Mouse (Mus musculus): ENCODE results near the gene Ramp2.

The Ramp2 gene

DNA sequence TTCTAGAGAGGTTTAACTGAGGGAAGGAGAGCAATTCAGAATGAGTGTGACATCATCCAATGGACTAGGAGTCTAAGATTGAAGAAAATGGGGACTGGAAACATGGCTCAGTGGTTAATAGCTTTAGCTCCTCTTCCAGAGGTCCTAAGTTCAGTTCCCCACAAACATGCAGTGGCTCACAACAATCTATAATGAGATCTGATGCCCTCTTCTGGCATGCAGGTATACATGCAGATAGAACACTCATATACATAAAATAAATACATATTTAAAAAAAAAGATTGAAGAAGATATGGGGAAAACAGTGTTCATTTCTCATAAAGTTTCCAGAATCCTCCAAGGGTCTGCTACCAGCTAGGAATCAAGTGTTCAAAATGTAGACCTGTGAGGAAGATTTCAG is 10.4 kb upstream of the Ramp2 start:
- no peak for DNase-seq (ENCODE audit: low spot score)

GRCm38 (mm10) chr11:101236782-101237181 is 9.0 kb upstream of the Ramp2 start:
- DNase-seq (ENCODE audit: low spot score) = no peak

DNA sequence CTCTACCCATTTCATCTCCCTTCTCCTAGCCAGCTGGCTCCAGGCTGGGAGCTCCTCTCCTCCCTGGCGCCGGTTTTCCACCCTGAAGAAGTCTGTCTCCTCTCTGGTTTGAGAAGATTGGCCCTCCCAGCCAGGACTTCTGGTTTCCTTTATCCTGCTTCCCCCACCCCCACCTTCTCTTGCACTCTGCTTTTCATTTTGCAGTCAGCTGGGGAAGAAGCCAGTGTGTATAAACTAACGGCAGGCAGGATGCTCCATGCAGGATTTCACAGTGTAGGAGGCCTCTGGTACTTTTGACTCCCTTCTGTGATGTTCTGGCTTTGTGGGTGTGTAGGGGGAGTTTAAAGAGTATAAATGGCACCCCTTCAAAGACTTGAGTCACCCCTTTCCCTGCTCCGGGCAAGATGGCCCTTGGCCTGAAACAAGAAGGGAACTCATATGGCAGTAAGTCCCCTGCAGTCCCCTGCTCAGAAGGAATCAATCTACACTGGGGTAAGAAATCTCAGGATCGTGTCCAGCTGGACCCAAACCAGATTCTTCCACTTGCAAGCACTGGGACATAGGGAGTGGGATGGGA is 7.7 kb upstream of the Ramp2 start:
- no peak for DNase-seq (ENCODE audit: low spot score)

GRCm38 (mm10) chr11:101245071-101245470 is 757 bp upstream of the Ramp2 start:
- DNase-seq (ENCODE audit: low spot score) = no peak

- no peak for DNase-seq (ENCODE audit: low spot score)
These were observed 829 bp downstream of the Ramp2 start for GRCm38 (mm10) chr11:101246702-101247012.

DNA sequence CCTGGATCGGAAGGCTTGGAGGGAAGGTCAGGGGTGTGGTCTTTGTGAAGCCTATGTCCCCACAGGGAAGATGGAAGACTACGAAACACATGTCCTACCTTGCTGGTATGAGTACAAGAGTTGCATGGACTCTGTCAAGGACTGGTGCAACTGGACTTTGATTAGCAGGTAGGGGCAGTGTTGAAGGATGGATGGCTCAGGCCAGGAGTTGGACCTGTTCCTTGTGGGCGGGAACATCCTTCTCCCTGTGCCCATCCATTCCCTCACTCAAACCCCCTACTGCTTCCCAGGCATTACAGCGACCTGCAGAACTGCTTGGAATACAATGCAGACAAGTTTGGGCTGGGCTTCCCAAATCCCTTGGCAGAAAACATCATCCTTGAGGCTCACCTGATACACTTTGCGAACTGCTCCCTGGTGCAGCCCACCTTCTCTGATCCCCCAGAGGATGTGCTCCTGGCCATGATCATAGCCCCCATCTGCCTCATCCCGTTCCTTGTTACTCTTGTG is 1.7 kb downstream of the Ramp2 start:
- no peak for DNase-seq (ENCODE audit: low spot score)

- peak; percentile 48 for DNase-seq (ENCODE audit: low spot score)
These were observed 2.6 kb downstream of the Ramp2 start for GRCm38 (mm10) chr11:101248258-101248994.

DNA sequence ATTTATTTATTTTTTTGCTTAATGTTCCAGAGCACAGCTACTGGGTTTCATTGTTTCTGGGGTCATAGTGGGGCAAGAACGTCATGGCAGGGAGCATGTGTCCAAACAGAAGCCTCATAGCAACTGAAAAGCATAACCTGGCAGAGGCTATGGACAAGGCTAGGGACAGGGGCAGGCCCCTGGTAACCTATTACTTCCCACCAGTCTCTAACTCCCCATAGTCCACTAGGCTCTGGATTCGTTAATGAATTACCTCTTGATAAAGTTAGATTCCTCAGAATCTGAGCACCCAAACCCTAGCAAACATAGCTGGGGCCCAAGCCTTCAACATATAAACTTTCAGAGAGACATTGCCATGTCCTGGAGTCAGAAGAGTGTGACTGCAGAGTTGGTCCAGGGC is 5.2 kb downstream of the Ramp2 start:
- DNase-seq (ENCODE audit: low spot score) = no peak

DNA sequence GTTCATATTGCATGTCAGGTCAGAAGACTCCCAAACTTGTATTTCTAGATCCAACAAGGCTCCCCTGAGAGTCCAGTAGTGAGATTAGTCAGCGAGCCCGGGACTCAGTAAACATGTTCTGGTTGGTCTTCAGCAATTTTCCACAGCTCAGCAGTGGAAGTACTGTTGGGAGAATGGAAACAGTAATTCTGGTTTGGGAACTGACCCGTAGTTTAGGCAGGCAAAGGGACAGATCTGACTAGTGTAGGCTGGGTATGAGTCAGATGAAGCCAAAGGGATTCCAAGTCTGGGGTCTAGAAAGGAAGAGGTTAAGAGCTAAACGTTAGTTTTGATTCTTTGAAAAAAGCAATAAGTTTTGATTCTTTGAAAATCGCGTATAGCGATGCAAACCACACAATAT is 7.1 kb downstream of the Ramp2 start:
- DNase-seq (ENCODE audit: low spot score) = no peak

GRCm38 (mm10) chr11:101253613-101254389 is 8.0 kb downstream of the Ramp2 start, which contains the start of gene Vps25:
TSS of gene Vps25 (plus strand) at chr11:101253707.
- DNase-seq (ENCODE audit: low spot score) = peak; percentile 77

DNA sequence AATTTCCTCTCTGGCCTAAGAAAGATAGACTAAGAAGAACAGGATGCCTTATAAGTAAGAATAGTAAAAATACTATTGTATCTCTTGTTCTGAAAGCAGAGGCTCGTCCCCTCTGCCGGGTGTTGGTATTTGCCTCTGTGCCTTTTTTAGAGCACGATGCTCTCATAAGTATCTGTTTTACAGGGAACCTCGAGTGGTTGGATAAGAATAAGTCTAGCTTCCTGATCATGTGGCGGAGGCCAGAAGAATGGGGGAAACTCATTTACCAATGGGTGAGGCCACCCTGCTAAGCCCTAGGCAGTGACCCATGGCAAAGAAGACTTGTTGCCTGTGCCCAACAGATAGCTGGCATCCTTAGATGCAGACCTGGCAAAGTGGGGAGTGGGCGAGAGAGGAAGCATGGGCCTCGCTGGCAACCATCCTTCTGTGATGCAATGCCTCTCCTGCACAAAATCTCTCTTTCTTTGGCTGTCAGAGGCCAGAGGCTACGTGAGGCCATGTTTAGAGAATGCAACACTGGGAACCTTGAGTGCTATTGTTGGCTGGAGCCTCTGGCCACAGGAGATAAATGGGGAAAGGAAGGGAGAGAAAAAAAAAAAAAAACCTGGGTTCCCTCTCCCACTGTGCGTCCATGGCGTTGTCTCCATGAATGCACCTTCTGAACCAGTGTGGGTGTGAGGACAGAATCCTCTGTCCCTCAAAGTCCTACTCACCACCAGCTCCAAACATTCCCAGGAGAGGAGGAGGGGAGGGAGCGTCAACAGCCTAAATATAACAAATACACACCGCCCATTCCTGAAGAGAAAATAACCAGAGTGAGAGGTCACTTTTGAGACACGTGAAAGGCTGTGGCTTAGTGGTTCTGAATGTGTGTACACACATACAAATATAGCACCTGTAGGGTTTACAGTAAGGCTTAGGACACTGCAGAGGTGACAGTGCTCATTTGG is 10.3 kb downstream of the Ramp2 start:
- no peak for DNase-seq (ENCODE audit: low spot score)

DNA sequence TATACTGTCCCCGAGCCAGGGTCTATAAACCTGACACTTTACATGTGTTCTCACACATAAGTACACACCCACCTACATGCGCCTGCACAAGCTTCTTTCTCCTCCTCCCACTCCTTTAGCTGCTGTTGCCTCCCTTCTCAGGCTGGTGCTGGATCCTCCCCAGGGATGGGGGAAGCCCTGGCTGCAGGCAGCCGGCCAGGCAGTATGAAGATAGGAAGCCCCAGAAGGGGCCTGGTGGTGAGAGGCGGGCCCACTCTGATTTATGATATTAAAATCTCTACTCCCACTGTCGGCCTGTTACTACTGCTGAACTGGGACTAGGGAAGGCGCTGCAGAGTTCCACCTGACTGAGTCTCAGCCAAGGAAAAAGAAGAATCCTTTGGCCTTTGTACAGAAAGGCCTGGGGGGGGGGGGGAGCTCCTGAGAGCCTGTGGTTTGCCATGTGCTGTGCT is 13.5 kb downstream of the Ramp2 start:
- DNase-seq (ENCODE audit: low spot score) = no peak

DNA sequence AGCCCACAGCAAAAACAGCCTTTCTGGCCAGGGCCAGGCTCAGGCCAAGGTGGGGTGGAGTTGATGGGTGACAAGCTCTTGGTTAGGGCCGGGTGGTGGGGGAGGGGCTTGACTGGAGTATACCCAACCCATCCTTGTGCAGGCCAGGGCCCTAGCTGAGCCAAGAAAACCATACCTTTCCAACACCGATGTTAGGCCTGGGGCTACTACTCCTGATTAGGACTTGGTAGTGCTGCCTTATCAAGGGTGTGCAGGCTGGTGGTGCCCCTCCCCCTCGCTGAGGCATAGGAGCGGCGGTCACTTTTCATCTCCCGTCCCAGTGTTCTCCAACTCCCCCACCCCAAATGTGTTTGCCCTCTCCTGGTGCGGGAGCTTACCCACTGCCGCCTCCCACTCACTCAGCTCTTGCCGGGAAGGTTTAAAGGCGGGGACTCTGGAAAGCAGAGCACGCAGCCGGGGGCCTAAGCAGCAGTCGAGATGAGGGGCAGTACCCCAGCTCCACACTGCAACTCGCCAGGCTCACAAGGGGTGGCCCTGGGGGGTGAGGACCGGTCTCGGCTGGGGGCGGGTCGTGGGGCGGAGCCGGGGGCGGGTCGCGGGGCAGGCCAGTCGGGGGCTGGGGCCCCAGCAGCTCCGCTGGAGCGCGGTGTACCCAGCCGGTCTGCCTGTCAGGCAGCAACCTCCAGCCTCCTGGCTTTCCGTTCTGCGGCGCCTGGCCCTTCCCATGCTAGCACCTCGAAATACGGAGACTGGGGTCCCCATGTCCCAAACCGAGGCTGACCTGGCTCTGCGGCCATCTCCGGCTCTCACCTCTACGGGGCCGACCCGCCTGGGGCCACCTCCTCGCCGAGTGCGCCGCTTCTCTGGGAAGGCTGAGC is 14.4 kb downstream of the Ramp2 start, which contains the start of gene Wnk4:
Wnk4 (plus strand) TSS at position 620 of the 878 bp plus-strand sequence.
- DNase-seq (ENCODE audit: low spot score) = peak; percentile 58

DNA sequence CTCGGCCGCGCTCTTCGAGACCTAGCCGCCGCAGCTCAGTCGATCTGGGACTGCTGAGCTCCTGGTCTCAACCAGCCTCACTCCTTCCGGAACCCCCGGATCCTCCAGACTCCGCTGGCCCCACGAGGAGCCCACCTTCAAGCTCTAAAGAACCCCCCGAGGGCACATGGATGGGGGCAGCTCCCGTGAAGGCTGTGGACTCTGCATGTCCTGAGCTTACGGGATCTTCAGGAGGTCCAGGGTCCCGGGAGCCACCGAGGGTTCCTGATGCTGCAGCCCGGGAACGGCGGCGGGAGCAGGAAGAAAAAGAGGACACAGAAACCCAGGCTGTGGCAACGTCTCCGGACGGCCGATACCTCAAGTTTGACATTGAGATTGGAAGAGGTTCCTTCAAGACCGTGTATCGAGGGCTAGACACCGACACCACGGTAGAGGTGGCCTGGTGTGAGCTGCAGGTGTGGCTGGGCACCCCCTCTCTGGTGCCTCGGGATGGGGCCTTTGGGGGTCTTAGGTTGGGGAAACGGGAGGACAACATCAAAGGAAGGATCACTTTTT is 15.1 kb downstream of the Ramp2 start:
- no peak for DNase-seq (ENCODE audit: low spot score)

DNA sequence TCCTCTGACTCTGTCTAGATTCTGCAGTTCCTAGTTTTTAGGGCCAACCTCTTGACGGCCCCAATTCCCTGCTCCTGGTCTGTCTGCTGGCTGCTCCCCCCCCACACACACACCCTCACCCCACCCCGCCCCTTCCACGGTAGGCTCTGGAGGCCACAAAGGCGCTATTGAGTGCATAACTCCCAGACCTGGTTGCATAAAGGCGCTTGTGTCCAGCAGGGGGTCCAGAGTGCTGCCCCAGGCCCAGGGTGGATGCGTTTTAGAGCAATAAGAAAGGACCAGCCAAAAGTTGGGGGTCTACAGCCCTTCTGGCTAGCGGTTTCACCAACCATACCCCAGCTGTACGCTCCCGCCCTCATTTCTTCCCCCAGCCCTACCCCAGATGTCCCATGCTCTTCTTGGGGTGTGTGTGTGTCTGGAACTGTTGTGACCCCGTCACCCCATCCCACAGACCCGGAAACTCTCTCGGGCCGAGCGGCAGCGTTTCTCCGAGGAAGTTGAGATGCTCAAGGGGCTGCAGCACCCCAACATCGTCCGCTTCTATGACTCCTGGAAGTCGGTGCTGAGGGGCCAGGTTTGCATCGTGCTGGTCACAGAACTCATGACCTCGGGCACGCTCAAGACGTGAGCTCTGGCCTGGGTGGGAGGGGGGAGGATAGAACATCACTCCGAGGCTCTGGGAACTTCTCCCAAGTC is 16.6 kb downstream of the Ramp2 start:
- no peak for DNase-seq (ENCODE audit: low spot score)

GRCm38 (mm10) chr11:101263138-101263988 is 17.5 kb downstream of the Ramp2 start:
- DNase-seq (ENCODE audit: low spot score) = no peak

GRCm38 (mm10) chr11:101263989-101264280 is 18.1 kb downstream of the Ramp2 start:
- DNase-seq (ENCODE audit: low spot score) = no peak

- DNase-seq (ENCODE audit: low spot score) = no peak
These were observed 19.2 kb downstream of the Ramp2 start for GRCm38 (mm10) chr11:101264954-101265471.

GRCm38 (mm10) chr11:101265906-101266305 is 20.1 kb downstream of the Ramp2 start:
- no peak for DNase-seq (ENCODE audit: low spot score)
